Mouse (Mus musculus): ENCODE measurements around the gene Fras1.

The Fras1 gene

GRCm38 (mm10) chr5:96677498-96677897, 303.7 kb downstream of the Fras1 start:
- in situ Hi-C loops (cut with MboI, MseI), result no loop called here

- in situ Hi-C loops (cut with MboI, MseI), result no loop called here
Measured at GRCm38 (mm10) chr5:96681085-96681484, 307.3 kb downstream of the Fras1 start.

- in situ Hi-C loops (cut with MboI, MseI), result no loop called here
Measured at GRCm38 (mm10) chr5:96682777-96683176, 309.0 kb downstream of the Fras1 start.

- in situ Hi-C loops (cut with MboI, MseI), result no loop called here
Measured at GRCm38 (mm10) chr5:96688885-96689284, 315.1 kb downstream of the Fras1 start.

- in situ Hi-C loops (cut with MboI, MseI), result no loop called here
Measured at GRCm38 (mm10) chr5:96698972-96699371, 325.2 kb downstream of the Fras1 start.

- in situ Hi-C loops (cut with MboI, MseI), result no loop called here
Measured at GRCm38 (mm10) chr5:96702706-96703625, 329.2 kb downstream of the Fras1 start.

- in situ Hi-C loops (cut with MboI, MseI), result no loop called here
Measured at GRCm38 (mm10) chr5:96708515-96708914, 334.8 kb downstream of the Fras1 start.

GRCm38 (mm10) chr5:96712089-96712684, 338.4 kb downstream of the Fras1 start:
- in situ Hi-C loops (cut with MboI, MseI), result no loop called here

GRCm38 (mm10) chr5:96712799-96713198, 339.0 kb downstream of the Fras1 start:
- in situ Hi-C loops (cut with MboI, MseI), result no loop called here

GRCm38 (mm10) chr5:96716273-96717034, 342.7 kb downstream of the Fras1 start:
- in situ Hi-C loops (cut with MboI, MseI), result no loop called here

GRCm38 (mm10) chr5:96717690-96718089, 343.9 kb downstream of the Fras1 start:
- in situ Hi-C loops (cut with MboI, MseI), result no loop called here

- in situ Hi-C loops (cut with MboI, MseI), result no loop called here
Measured at GRCm38 (mm10) chr5:96718601-96719000, 344.8 kb downstream of the Fras1 start.

- in situ Hi-C loops (cut with MboI, MseI), result no loop called here
Measured at GRCm38 (mm10) chr5:96719221-96719620, 345.5 kb downstream of the Fras1 start.

GRCm38 (mm10) chr5:96722690-96723089, 348.9 kb downstream of the Fras1 start:
- in situ Hi-C loops (cut with MboI, MseI), result no loop called here

GRCm38 (mm10) chr5:96739138-96739878, 365.6 kb downstream of the Fras1 start:
- in situ Hi-C loops (cut with MboI, MseI), result no loop called here

- in situ Hi-C loops (cut with MboI, MseI), result no loop called here
Measured at GRCm38 (mm10) chr5:96747195-96747984, 373.6 kb downstream of the Fras1 start.

GRCm38 (mm10) chr5:96757615-96758014, 383.9 kb downstream of the Fras1 start:
- in situ Hi-C loops (cut with MboI, MseI), result loop anchor here (25.0 kb wide), 1 partner anchor 395 kb away; the partner anchor contains the start of gene Fras1

- in situ Hi-C loops (cut with MboI, MseI), result loop anchor here (25.0 kb wide), 1 partner anchor 400 kb away; the partner anchor contains the start of gene Fras1
Measured at GRCm38 (mm10) chr5:96762021-96762420, 388.3 kb downstream of the Fras1 start.

GRCm38 (mm10) chr5:96768846-96769471, 395.2 kb downstream of the Fras1 start:
- in situ Hi-C loops (cut with MboI, MseI), result loop anchor here (5.0 to 25.0 kb wide), 2 partner anchors 407 to 502 kb away; partner anchors contain the start of gene Fras1
